Mouse (Mus musculus) mature B cell (primary cell): ENCODE results near the gene Apoa5.

Source experiments
- in situ Hi-C: fragments of 300-500 bp; cut with MboI; formaldehyde crosslinking; loops from 2 replicates; pipeline ENCODE4 v1.14.3; 2019

The Apoa5 gene

GRCm38 (mm10) chr9:46268343-46268873, at the start of gene Apoa5:
Gene Apoa5, plus strand, starts transcription at chr9:46268633.
- in situ Hi-C loops: no loop called here

GRCm38 (mm10) chr9:46223090-46223489, 45.3 kb upstream of the Apoa5 start:
- in situ Hi-C loops: no loop called here

- in situ Hi-C loops: no loop called here
Measured at GRCm38 (mm10) chr9:46224101-46224500, 44.3 kb upstream of the Apoa5 start.

GRCm38 (mm10) chr9:46224945-46225660, 43.3 kb upstream of the Apoa5 start:
- in situ Hi-C loops: no loop called here

GRCm38 (mm10) chr9:46227064-46227614, 41.3 kb upstream of the Apoa5 start:
- in situ Hi-C loops: no loop called here

GRCm38 (mm10) chr9:46228491-46228890, 39.9 kb upstream of the Apoa5 start, which contains the start of gene Apoa1:
Gene Apoa1, plus strand, starts transcription at chr9:46228580.
- in situ Hi-C loops: no loop called here

- in situ Hi-C loops: no loop called here
Measured at GRCm38 (mm10) chr9:46229573-46230449, 38.6 kb upstream of the Apoa5 start.

- in situ Hi-C loops: no loop called here
Measured at GRCm38 (mm10) chr9:46230450-46230975, 37.9 kb upstream of the Apoa5 start.

GRCm38 (mm10) chr9:46235196-46235595, 33.2 kb upstream of the Apoa5 start:
- in situ Hi-C loops: no loop called here

- in situ Hi-C loops: no loop called here
Measured at GRCm38 (mm10) chr9:46235596-46235648, 33.0 kb upstream of the Apoa5 start, which contains the start of gene Apoc3. Gene Apoc3, minus strand, starts transcription at chr9:46235636.

- in situ Hi-C loops: no loop called here
Measured at GRCm38 (mm10) chr9:46235649-46236048, 32.8 kb upstream of the Apoa5 start.

- in situ Hi-C loops: no loop called here
Measured at GRCm38 (mm10) chr9:46238850-46239249, 29.6 kb upstream of the Apoa5 start.

- in situ Hi-C loops: no loop called here
Measured at GRCm38 (mm10) chr9:46240526-46241153, 27.8 kb upstream of the Apoa5 start, which contains the start of gene Apoa4. Gene Apoa4, plus strand, starts transcription at chr9:46240696.

GRCm38 (mm10) chr9:46241818-46242217, 26.6 kb upstream of the Apoa5 start:
- in situ Hi-C loops: no loop called here

- in situ Hi-C loops: no loop called here
Measured at GRCm38 (mm10) chr9:46243122-46243521, 25.3 kb upstream of the Apoa5 start.

GRCm38 (mm10) chr9:46243584-46243983, 24.8 kb upstream of the Apoa5 start:
- in situ Hi-C loops: no loop called here

GRCm38 (mm10) chr9:46246752-46247324, 21.6 kb upstream of the Apoa5 start:
- in situ Hi-C loops: no loop called here

- in situ Hi-C loops: no loop called here
Measured at GRCm38 (mm10) chr9:46256177-46256576, 12.3 kb upstream of the Apoa5 start.

GRCm38 (mm10) chr9:46256658-46257385, 11.6 kb upstream of the Apoa5 start:
- in situ Hi-C loops: no loop called here

- in situ Hi-C loops: no loop called here
Measured at GRCm38 (mm10) chr9:46257546-46257945, 10.9 kb upstream of the Apoa5 start.

GRCm38 (mm10) chr9:46259111-46259510, 9.3 kb upstream of the Apoa5 start:
- in situ Hi-C loops: no loop called here
